Mouse (Mus musculus) thymus, adult 2 months (tissue): Measurements from ENCODE around the gene Sptssb.

Source experiments
- CTCF ChIP-seq: fragments of 200-500 bp; IDR thresholded peaks from 2 replicates; pipeline ENCODE4 v1.5.1; 2012; ENCODE audit warnings: mild to moderate bottlenecking, control low read depth, low read length, moderate library complexity, borderline replicate concordance; ENCODE audit not compliant: control insufficient read depth, poor library complexity, insufficient read depth; ENCODE audit errors: extremely low read depth
- POLR2A ChIP-seq: fragments of 200-500 bp; IDR thresholded peaks from 2 replicates; pipeline ENCODE4 v1.6.1; 2012; ENCODE audit warnings: mild to moderate bottlenecking, low read length, control low read depth, moderate library complexity; ENCODE audit not compliant: control insufficient read depth, poor library complexity, insufficient read depth; ENCODE audit errors: extremely low read depth

DNA sequence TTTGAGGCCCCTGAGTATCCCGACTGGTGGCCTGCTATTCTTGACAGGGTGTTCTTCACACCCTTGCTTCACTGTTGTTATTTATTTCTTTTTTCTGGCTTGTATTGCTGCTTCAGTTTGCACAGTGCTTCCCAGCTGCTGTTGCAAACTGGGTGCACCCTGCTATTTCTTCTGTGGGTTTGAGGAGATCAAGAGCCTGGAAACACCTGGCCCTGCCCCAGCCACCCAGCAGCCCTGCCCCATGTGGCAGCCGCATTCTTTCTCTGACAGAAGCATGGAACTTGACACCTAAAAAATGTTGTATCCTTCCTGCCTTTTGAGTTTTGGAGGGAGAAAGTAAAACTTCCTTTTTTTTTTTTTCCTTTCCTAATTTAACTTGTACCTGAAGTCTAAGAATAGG, 42.6 kb upstream of the Sptssb start:
- no peak for TF ChIP-seq CTCF
- TF ChIP-seq POLR2A = no peak
